Mouse (Mus musculus): ENCODE data around the gene Ube2ql1. TPM values are rescaled to one million over a fixed set of nuclear protein-coding genes. Genes with fewer than 3 reads are reported as not detected.

The Ube2ql1 gene
- polyA plus RNA-seq, 1 experiment from 2014 or later: 5.8 TPM

Other genes with a start within 250 kb of the Ube2ql1 start
- gene Nsun2, start 206.1 kb downstream of the Ube2ql1 start, polyA plus RNA-seq (2016; fragmentation: Nextera tagmentation; extraction: Ambion mirVana): 107 and 110 TPM in 2 replicates
- gene Tent4a, start 205.3 kb downstream of the Ube2ql1 start, polyA plus RNA-seq (2016; fragmentation: Nextera tagmentation; extraction: Ambion mirVana): 7.1 and 7.4 TPM in 2 replicates
- 21.8 and 22.9 TPM in 2 replicates for gene Srd5a1, start 128.4 kb downstream of the Ube2ql1 start, polyA plus RNA-seq (2016; fragmentation: Nextera tagmentation; extraction: Ambion mirVana)
- gene Med10, start 62.5 kb upstream of the Ube2ql1 start, polyA plus RNA-seq (2016; fragmentation: Nextera tagmentation; extraction: Ambion mirVana): 160 and 173 TPM in 2 replicates